Mouse (Mus musculus) embryo, embryonic 9.5 days (tissue): ENCODE data around the gene Timp3.

Experiments
- DNase-seq: peaks from one replicate; pipeline ENCODE4 v3.0.0-alpha.2; 2017; ENCODE audit errors: extremely low spot score

The Timp3 gene

DNA sequence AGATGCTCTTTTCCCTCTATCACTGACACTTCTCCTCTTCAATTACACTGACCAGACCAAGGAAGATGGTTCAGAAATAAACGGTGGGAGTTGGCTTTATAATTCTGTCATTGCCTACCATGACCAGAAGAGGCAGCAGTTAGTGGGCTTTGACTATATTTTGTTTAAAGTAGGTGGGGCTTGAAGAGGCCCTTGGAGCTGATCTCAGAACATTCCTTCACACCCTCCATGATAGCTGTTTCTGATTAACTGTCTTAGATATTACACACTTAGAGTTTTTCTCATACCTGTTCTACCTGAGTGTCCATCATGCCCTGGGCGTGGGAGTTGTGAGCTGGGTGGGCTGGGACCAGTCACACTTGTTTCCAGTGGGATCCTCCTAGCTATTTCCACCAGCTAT lies 28.5 kb downstream of the Timp3 start:
- DNase-seq = no peak

DNA sequence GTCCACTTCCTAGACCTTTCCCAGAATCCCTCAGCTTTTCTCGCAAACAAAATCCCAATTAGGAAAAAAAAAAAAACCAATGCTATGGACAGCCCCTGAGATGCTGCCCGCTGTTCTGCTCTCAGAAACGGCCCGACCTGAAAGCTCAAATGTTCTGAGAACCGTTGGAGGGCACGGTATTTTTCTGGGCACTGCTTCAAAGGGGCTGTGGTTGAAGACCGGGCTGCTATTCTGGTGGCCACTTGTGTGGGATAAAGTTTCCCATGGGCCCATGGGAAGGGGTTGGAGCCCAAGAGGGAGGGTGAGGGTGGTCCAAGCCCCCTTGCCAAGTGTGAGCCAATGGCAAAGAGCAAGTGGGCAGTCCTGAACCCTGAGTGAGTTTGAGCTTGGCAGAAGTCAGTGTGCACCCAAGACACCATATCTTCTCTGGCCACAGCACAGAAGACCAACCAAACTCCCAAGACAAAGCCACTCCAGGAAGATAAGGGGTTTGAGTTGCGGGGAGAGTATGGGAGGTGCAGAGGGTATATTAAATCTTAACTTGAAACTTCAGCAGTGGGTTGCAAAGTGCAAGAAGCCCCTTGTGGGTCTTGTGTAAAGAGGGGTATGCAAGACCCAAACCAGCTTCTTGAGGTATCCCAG lies 29.2 kb downstream of the Timp3 start:
- no peak for DNase-seq

DNA sequence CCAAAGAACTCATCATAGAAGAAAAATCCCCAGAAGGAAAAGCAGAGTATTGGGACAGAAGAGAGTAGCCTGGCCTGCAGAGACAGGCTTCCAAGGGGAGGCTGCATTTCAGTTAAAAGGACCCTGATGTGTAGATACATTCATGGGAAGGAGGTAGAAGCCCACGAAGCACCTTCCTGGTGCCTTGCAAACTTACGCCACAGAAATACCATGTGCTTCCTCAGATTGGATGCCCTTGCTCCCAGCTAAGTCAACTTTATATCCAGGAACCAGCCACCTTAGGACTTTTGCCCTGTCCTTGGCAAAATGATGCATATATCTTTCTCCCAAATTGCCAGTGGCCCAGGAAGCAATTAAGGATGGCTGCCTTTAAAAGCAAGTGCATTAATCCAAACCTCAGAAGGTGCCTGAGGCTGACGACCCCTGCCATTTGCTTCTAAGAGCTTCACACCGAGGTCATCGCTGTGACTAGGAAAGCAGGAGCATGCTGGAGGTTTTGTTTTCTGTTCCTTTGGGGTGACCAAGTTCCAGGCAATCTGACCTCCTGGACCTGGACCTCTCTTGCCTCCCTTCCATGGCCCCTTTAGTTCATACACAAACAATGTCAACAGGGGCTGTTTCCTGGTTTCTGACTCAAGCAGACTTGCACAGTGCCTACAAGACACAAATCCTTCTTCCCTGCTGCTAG lies 31.0 kb downstream of the Timp3 start:
- no peak for DNase-seq

DNA sequence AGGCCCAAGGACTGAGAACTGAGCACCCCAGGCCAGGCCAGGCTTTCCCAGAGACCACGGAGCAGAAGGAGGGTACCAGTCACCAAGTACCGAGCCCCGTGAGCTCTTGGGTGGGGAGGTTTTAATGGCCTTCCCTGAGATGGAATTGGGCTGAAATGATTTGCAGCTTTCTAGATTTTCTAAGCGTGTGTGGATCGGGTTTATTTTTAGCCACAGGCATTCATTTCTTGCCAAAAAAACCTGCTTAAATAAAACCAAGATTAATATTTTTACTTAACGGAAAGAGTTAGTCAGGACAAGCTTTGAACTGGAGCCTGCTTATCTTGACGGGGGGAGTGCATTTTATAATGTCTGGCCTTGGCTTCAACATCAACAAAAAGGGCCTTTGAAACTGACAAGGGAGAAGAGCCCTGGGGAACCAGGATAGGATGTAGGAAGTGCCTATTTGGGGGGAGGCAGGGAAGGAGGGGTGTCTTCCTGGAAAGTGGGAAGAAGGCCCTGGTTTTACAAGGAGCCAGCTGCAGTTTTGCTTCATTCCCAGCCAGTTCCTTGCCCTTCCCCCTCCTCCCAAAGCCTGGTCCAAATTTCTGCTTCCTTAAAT lies 31.6 kb downstream of the Timp3 start:
- no peak for DNase-seq

DNA sequence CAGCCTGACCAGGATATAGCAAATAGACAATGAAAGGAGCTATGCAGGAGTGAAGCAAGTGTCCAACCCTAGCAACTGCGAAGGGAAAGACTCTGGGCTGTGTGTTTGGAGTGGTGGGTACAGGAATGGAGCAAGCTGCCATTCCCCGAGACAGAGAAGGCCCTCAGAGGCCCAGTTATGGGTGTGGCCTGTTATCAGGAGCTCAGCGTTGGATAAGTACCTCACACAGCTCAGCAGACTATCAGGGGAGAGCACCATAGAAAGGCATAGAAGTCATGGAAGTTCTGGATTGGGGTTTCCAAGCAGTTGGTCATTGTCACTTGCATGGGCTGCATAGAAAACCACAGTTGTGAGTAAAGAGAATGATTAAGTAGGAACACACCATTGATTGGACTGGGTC lies 32.8 kb downstream of the Timp3 start:
- no peak for DNase-seq

DNA sequence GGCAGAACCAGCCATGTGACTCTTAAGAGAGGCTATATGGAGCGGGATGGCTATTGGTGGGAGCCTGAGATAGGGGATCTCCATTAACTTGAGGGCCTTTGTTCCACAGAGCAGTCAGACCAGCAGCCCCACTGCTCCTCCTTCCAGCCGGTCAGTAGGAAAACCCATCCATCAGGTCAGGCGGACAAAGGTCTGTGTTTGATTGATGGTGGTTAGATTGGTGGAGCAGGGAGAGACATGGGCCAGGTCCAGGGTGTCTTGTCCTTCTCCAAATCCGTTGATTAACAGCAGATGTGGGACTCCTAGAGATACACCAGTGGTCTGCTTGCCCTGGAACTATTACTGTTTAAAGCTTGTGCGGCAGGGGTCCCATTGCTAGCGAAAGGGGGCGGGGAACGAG lies 34.4 kb downstream of the Timp3 start:
- DNase-seq = peak; percentile 70

DNA sequence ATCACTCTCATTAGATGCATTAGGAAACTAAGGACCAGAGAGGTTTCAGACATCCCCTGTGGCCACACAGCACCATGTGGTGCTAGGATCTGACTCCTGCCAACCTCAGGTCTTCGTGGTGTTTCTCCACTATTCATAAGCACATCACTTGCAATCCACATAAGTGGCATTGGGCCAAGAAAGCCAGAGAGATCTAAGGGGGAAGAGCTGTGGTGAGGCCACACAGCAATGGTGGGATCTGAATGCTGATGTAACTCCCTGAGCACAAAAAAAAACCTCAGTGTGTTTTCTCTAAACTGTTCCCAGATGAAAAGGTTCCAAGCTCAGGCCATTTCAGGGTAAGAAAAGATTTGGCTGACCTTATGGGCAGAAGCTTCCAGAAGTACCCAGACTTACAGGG lies 36.3 kb downstream of the Timp3 start:
- no peak for DNase-seq

DNA sequence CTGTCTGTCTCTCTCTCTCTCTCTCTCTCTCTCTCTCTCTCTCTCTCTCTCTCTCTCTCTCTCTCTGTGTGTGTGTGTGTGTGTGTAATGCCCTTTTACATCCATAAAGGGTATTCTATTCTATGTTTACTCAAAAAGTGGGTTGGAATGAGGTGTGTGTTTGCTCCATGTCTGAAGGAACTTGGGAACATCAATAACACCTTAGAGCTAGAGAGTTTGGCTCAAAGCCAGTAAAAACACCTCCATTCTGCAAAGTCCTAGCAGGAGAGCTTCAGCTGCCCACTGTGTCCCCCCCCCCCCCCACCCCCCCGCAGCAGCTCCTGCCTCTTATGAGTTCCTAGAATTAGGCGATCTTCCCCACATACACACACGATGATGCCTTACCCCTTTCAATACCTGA lies 37.1 kb downstream of the Timp3 start:
- no peak for DNase-seq

DNA sequence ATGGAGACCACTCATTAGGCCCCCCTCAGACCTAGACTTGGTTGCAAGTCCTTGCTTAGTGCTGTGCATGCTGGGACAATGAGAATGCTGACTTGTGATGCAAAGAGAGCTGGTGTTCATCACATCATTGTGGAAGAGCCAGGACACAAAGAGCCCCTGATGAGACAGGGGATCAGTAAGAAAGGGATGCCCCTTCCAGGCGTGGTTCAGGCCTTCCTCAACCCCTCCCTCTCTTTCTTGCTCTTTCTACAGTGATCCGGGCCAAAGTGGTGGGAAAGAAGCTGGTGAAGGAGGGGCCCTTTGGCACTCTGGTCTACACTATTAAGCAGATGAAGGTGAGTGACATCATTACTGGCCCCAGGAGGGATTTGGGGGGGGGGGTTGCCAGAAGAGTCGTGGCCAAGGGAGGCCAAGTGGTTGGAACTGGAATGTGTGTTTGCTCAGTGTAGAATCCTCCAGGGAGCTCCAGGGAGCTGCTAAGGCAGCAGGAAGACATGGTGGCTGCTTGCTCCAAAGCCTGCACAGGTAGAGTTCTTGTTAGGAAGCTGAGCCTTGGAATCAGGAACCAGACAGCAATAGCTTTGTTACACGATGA lies 38.0 kb downstream of the Timp3 start:
- no peak for DNase-seq

DNA sequence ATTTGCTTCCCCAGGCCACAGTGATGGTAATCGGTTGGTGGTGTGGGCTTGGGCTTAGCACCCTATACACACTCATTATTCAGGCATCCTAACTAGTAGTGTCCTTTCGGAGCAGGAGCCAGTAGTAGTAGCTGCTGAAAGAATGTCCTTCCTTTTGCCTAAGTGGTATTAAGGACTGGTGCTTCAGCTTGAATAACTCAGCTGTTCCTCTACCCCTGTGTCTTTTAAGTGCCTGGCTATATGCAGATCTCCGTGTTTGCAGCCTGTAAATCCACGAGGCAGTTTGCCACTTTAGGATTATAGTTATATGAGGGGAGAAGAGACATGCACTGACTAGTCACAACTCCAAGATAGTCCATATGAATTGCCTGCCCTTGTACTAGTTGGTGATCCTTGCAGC lies 38.9 kb downstream of the Timp3 start:
- DNase-seq = no peak

DNA sequence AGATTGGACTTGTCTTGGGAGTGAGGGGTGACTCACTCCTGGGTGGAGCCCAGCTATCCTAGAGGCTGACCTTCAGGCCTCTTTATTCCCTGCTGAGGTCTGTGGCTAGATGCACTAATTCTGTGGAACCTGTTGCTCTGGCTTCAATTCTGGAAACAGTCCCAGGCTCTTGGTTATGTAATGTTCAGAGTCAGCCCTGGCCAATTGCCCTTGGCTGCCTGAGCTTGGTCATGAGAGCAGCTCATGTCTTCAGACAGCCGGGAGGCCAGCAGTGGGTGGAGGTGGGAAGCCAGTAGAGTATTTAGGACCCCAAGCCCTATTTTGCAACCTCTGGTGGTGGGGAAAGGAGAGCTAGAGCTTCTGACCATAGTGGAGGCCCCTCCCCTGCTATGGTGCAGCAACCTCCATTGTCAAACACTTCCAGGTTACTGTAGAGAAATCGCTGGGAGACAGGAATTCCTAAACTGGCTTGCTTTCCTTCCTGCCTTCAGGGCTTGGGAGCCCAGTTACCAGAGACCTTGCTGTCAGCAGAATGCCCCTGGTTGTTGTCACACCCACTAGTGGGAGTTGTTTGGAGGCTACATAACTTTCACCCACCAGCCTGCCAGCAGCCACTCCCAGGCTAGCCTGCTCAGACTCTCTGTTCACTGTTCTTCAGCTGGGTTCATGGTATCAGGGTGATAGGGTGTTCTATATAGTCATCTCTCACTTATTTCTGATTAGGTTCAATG lies 39.6 kb downstream of the Timp3 start:
- DNase-seq = no peak

DNA sequence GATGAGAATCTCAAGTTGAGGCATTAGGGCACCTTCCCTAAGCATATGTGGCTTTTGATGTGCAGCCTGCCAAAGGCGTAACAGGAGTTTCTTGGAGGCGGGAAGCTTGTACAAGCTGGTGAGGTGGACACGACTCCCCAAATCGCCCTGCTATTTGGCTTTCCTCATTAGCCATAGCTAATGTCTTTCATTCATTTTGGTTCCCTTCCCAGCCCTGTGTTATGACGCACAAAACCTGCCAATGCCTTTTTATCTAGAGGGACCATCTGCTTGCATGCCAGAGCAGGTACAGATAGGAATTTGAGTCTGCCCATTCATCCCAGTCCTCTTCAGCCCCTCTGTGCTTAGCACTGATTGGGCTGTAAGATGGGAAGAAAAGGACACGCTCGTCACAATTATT lies 40.2 kb downstream of the Timp3 start:
- no peak for DNase-seq

DNA sequence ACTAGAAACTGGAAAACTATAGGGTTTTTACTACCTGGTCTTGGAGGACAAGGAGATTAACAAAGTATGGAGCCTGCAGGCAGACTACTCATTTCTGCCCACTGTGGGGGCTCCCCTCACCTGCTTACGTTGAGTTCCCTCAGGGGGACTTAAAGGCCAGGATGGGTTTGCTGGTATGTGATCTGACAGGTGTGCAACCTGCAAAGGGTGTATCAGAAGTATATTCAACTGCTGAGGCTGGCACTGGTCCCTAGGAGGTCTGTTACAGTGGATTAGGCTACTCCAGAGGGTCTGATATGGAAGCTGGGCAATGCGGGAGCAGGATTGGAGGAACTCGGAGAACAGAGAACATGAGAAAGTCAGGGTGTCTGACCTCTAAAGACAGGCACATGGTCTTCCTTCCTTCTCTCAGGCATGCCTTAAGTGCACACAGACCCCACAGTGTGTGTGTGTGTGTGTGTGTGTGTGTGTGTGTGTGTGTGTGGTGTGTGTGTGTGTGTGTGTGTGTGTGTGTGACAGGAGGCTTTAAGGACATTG lies 40.9 kb downstream of the Timp3 start:
- DNase-seq = no peak

DNA sequence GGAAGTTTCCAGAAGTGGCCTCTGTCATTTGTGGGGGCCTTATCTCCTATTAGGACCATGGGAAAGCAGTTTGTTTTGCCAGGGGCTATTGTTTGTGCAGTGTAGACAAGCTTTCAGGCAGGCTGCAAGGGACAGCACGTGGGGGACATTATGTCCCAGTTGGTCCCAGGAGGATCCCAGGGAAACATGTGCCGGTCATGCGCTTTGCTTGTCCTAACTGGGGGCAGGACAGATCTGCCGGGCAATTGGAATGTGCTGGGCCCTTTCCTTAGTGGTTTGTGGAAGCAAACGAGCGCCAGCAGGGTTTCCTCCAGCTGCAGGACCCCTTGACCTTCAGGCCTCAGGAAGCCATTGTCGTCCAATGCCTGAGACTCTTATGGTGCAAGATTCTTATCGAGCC lies 41.4 kb downstream of the Timp3 start:
- DNase-seq = peak; percentile 47

DNA sequence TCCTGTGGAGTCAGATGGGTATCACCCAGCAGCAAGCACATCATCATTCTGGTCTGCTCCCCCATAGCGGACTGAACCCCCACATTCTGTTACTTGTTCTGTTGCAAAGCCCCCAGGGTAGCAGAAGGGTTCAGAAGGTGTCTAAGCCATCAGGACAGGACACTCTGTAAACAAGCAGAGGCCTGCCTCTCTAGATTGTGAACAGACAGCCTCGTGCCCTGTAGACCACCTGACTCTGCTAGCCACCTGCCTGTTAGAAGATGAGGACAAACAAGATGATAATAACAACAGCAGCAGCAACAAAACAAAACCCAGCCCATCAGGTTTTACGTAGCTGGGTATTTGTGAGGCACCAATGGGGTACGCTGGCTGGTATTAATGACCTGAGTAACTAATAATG lies 42.0 kb downstream of the Timp3 start:
- no peak for DNase-seq

DNA sequence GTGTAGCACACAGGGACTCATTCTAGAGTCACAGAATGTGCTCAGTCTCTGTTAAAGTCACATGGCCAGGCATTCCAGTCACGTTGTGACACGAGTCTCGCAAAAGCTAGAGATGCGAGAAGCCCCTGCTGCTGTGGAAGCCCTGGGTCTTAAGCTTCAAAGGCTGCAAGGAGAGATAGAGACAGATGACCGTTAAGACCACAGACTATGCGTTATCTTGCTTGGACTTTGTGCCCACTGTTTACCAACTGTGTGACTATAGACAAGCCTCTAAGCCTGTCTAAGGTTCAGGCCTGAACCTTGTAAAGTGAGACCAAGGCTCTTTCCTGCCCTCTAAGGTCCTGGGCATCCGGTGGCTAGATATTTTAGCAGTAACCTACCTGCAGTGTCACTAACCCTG lies 42.5 kb downstream of the Timp3 start:
- no peak for DNase-seq

DNA sequence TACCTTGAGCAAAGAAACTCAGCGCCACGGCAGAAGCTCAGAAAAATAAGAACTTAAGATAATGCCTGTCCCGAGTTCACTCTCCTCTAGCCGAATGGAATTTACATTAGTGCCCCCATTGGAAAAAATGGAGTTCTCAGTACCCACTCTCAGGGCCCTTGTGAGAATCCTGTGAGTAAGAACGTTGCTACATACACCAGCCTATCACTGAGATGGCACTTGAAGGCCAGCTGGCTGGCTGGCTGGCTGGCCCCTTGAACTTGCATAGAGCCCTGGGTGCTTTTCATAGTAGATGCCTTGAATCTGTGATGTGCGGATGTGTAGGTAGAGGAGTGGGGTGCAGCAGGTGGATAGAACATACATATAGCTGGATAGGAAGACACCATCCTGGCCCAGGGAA lies 43.2 kb downstream of the Timp3 start:
- no peak for DNase-seq

DNA sequence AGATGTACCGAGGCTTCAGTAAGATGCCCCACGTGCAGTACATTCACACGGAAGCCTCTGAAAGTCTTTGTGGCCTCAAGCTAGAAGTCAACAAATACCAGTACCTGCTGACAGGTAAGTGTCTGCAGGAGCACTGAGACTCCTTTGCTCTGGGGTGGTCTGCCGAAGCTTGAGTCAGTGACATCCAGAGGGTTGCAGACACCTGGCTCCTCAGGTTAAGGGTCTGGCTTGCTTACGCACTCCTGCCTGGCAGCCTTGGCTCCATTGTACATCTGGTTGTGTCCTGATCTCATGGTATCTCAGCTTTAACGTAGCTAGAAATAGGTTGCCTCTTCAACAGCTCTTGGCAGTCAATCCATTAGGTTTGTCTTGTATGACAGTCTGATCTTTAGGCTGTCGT lies 43.8 kb downstream of the Timp3 start:
- DNase-seq = no peak

DNA sequence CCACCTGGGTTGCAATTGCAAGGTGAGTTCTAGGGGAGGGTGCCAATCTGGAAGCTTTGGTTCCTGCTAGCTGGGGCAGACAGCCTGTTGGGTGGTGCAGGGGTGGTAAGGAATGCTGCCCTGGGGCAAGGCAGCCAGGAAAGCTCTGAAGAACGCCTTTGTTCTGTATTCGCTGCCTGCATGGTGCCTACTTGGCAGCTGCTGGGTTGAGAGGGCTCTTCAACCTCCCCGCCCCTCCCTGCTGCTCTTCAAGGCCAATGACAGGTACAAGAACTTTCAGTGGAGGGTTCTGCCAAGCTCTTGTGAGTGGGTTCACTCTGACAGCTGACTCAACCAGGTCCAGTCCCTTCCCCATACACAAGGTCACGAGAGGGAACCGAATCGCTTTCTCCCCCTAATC lies 44.5 kb downstream of the Timp3 start:
- no peak for DNase-seq

DNA sequence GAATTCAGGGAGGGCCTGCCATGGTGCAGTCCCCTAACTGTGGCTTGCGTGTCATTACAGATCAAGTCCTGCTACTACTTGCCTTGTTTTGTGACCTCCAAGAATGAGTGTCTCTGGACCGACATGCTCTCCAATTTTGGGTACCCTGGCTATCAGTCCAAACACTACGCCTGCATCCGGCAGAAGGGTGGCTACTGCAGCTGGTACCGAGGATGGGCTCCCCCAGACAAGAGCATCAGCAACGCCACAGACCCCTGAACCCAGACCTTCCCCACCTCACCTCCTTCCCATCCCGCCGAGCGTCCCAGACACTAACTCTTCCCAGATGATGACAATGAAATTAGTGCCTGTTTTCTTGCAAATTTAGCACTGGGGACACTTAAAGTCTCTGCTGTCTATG lies 45.5 kb downstream of the Timp3 start:
- DNase-seq = no peak

DNA sequence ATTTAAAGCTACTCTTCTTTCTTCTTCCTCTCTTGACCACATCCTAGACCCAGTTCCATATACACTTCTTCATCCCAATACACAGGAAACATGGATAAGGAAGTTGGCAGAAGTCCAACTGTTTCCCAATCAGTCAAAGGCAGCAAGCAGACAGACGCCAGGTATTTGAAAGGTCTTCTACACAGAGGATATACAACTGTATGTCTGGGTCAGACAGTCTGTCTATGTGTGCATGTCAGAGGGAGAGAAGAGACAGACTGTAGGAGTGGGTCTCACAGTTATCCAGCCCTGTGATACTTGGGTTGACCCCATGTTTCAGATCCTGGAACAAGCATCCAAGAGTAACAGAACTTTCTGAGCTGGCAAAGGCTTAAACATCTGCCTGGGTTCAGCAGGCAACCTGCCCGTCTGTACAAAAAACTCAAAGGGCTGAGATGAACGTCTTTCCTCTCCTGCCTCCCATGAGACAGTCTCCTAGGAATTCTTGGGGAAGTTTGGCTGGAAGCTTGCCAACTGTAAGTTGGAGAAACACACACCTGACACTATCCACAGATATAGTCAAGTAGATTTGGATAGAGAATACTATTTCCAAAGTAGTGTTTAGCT lies 46.2 kb downstream of the Timp3 start:
- no peak for DNase-seq

DNA sequence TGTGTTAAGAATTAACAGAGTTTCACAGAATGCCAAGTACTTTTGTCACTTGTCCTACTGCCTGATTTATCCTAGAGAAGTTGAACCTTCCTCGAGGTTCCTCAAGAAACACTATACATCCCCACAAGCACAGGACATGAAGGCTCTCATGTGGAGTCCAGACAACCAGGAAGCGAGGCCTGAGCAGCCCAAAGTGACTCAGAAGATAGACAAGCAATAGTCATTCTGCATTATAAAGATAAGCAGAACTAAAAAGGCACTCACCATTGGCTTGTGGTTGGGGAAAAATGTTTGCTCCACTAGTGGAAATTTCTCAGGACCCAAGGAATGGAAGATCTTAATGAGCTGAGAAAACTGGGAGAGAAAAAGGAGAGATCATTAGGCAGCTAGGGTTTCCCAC lies 51.1 kb downstream of the Timp3 start:
- DNase-seq = no peak
